Mouse (Mus musculus): ENCODE data around the gene Igfbp1. TPM values are rescaled to one million over a fixed set of nuclear protein-coding genes. Genes with fewer than 3 reads are reported as not detected.

Gene Igfbp1
- polyA plus RNA-seq, 1 experiment from 2014 or later, result 0.12 TPM

DNA sequence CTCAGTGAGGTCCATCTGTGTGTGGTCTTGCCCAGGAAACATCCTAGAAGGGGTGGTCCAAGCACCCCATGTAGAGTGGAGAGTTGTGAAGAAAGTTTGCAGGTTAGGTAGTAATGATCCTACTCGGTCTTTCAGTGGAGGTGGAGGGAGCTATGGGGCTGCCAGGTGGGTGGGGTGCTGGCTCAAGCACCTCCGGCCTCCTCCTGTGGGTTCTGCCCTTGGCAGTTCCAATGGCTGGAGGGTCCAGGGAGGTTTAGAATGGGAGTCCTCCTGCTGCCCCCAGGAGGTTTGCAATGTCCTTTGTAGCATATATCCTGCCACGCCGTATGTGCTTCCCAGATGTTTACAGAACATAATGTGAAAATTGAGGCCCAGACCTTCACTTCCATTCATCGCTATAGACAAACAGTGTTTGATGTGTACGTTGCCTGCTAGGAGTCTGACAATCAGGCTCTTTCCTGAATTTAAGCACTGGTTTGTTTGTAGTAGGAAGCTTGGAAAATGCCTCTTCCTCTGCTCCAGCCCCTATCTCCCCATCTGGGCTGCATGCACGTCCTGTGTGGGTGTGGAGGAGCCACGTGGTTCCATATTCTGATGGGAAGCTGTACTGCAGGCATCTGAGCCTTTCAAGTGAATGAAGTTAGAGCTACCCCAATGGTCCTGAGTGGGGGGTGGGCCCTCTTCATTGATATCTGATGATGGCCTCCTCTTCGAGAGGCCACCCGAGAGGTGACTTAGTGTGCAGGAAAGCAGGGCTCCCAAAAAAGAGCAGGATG lies 1.1 kb downstream of the Igfbp1 start:
- no peak overlapping the region for H3K27ac ChIP-seq (replicated peaks)
- no peak for DNase-seq (ENCODE audit: low spot score)
- H3K4me1 ChIP-seq, result peaks cover 16% of the 10 kb centered on the region
- H3K36me3 ChIP-seq (replicated peaks), result no peaks in the 10 kb centered on the region
- H3K4me3 ChIP-seq, result no peak overlapping the region
- H3K27me3 ChIP-seq (replicated peaks; ENCODE audit: low read depth, poor library complexity, severe bottlenecking), result 0 out of 2 replicates have a peak, but pooled peaks cover 4% of the 10 kb centered on the region
- WGBS, result 82% methylated on average over 10 of the region's 10 CpGs
- H3K9me3 ChIP-seq, result no peaks in the 10 kb centered on the region; the same call in 1 of the 2 replicates

DNA sequence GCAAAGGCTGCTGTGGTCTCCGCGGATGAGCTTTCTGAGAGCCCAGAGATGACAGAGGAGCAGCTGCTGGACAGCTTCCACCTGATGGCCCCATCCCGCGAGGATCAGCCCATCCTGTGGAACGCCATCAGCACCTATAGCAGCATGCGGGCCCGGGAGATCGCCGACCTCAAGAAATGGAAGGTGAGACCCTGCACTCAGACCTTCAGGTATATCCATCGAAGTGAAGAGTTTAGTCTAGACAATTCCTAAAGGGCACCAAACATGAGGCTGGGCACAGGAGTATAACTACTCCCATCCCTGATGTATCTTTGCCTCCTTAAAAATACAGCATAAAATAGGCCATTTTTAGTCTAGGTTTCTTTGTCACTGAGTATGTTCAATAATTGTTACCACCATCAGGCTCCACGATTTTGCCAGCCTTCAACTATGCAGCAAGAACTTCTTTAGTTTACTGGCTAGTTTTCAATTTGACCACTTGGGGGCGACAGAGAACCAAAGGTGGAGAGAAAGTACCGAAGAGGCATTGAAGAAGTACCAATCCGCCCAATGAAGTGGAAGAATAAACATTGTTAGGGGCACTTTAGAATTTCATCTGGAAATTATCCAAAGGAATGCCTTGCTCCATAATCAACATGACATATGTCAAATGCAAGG lies 2.3 kb downstream of the Igfbp1 start:
- WGBS, result 55% methylated on average over 14 of the region's 14 CpGs
- no peak overlapping the region for H3K4me3 ChIP-seq
- no peaks in the 10 kb centered on the region; the same call in 1 of the 2 replicates for H3K9me3 ChIP-seq
- no peak overlapping the region for H3K27ac ChIP-seq (replicated peaks)
- no peaks in the 10 kb centered on the region for H3K36me3 ChIP-seq (replicated peaks)
- DNase-seq (ENCODE audit: low spot score), result peak; percentile 52
- 0 out of 2 replicates have a peak, but pooled peaks cover 4% of the 10 kb centered on the region for H3K27me3 ChIP-seq (replicated peaks; ENCODE audit: low read depth, poor library complexity, severe bottlenecking)
- H3K4me1 ChIP-seq, result peaks cover 16% of the 10 kb centered on the region

DNA sequence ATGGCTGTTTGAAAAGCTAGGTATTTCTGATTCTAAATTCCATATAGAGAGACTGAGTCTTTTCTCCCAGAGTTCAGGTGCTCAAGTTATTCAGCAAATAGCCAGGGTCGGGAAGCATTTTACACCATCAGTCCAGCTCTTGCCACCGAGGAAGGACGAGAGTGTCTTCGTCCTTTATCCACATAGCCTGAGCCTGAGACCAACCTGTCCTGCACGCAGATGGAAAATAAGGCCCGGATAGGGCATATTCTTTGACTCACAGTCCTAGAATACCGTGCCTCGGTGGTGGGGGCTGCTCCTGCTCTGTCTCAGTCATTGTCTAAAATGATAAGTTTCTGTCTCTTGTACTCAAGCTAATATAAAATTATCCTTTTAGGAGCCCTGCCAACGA lies 2.8 kb downstream of the Igfbp1 start:
- Histone ChIP-seq H3K36me3 (replicated peaks) (no peaks in the 10 kb centered on the region), H3K27ac (replicated peaks) (no peak overlapping the region), H3K4me1 (peaks cover 16% of the 10 kb centered on the region), H3K4me3 (no peak overlapping the region), H3K9me3 (no peaks in the 10 kb centered on the region), H3K27me3 (replicated peaks; ENCODE audit: low read depth, poor library complexity, severe bottlenecking) (0 out of 2 replicates have a peak, but pooled peaks cover 4% of the 10 kb centered on the region)
- no peak for DNase-seq (ENCODE audit: low spot score)
- 85% methylated on average over 9 of the region's 9 CpGs for WGBS

DNA sequence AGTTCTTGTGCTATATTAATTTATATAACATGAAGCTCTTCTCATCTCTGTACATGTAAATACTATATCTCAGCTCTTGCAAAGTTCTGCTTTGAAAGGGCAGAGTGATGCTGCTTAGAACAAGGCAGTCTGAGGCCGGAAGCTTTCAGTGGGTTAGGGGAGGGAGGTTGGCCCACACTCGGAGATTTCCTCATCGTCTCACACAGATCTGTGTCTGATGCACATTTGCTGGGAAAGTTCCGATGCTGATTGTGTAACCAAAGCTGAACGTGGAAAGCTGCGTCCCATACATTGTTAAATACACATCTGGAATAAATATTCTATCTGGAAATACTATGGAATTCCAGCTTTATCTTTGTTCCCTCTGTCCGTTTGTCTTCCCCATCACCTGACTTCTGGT lies 4.6 kb downstream of the Igfbp1 start:
- Histone ChIP-seq H3K27me3 (replicated peaks; ENCODE audit: low read depth, poor library complexity, severe bottlenecking) (0 out of 2 replicates have a peak, but pooled peaks cover 4% of the 10 kb centered on the region), H3K4me1 (peaks cover 10% of the 10 kb centered on the region), H3K36me3 (replicated peaks) (no peaks in the 10 kb centered on the region), H3K9me3 (no peaks in the 10 kb centered on the region), H3K4me3 (no peak overlapping the region), H3K27ac (replicated peaks) (no peak overlapping the region)
- no peak for DNase-seq (ENCODE audit: low spot score)
- 75% methylated on average over 7 of the region's 7 CpGs for WGBS

DNA sequence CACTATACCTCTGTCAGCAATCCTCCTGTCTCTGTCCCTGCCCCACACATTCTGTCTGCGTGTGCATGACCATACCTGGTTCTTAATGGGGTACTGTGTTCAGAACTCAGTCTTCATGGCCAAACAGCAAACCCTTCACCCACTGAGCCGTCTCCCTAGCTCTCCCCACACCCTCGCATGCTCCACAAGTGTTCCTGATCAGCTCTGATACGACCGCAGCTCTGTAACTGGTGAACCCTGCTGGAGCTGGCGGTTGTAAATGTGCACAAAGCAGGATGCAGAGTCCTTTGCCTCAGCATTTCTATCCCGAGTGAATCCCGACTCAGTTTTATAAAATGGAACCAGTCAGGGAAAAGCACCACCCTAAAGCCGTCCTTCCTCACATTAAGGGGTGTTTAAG lies 6.3 kb downstream of the Igfbp1 start:
- H3K27me3 ChIP-seq (replicated peaks; ENCODE audit: low read depth, poor library complexity, severe bottlenecking), result no peaks in the 10 kb centered on the region
- H3K36me3 ChIP-seq (replicated peaks), result peaks cover 10% of the 10 kb centered on the region; the same call in 1 of the 2 replicates
- H3K27ac ChIP-seq (replicated peaks), result no peak overlapping the region
- no peak for DNase-seq (ENCODE audit: low spot score)
- H3K9me3 ChIP-seq, result no peaks in the 10 kb centered on the region
- no peaks in the 10 kb centered on the region for H3K4me1 ChIP-seq
- 86% methylated on average over 9 of the region's 9 CpGs for WGBS
- no peak overlapping the region for H3K4me3 ChIP-seq

- H3K27ac ChIP-seq (replicated peaks), result no peak overlapping the region
- H3K9me3 ChIP-seq, result no peaks in the 10 kb centered on the region
- H3K36me3 ChIP-seq (replicated peaks), result peaks cover 19% of the 10 kb centered on the region
- DNase-seq (ENCODE audit: low spot score), result peak; percentile 87
- peaks cover 40% of the 10 kb centered on the region for H3K4me1 ChIP-seq
- H3K4me3 ChIP-seq, result no peak overlapping the region
- WGBS, result 25% methylated on average over 6 of the region's 6 CpGs
- peaks cover 43% of the 10 kb centered on the region for H3K27me3 ChIP-seq (replicated peaks; ENCODE audit: low read depth, poor library complexity, severe bottlenecking)
Measured at GRCm38 (mm10) chr11:7210343-7210742, 12.8 kb downstream of the Igfbp1 start.

GRCm38 (mm10) chr11:7211211-7211610 lies 13.6 kb downstream of the Igfbp1 start:
- 24% methylated on average over 9 of the region's 9 CpGs for WGBS
- H3K36me3 ChIP-seq (replicated peaks), result peaks cover 19% of the 10 kb centered on the region
- H3K27me3 ChIP-seq (replicated peaks; ENCODE audit: low read depth, poor library complexity, severe bottlenecking), result peaks cover 43% of the 10 kb centered on the region
- no peak overlapping the region for H3K27ac ChIP-seq (replicated peaks)
- H3K4me1 ChIP-seq, result peaks cover 43% of the 10 kb centered on the region
- H3K4me3 ChIP-seq, result peak overlapping the region; percentile 38
- DNase-seq (ENCODE audit: low spot score), result peak; percentile 38
- no peaks in the 10 kb centered on the region for H3K9me3 ChIP-seq

GRCm38 (mm10) chr11:7212126-7212798 lies 14.7 kb downstream of the Igfbp1 start:
- H3K36me3 ChIP-seq (replicated peaks), result peaks cover 19% of the 10 kb centered on the region
- no peaks in the 10 kb centered on the region for H3K9me3 ChIP-seq
- peaks cover 43% of the 10 kb centered on the region for H3K27me3 ChIP-seq (replicated peaks; ENCODE audit: low read depth, poor library complexity, severe bottlenecking)
- 17% methylated on average over 17 of the region's 17 CpGs for WGBS
- peaks cover 51% of the 10 kb centered on the region for H3K4me1 ChIP-seq
- H3K4me3 ChIP-seq, result peak overlapping the region; percentile 78
- DNase-seq (ENCODE audit: low spot score), result peak; percentile 46
- H3K27ac ChIP-seq (replicated peaks), result no peak overlapping the region

GRCm38 (mm10) chr11:7213161-7213500 lies 15.5 kb downstream of the Igfbp1 start:
- peak overlapping the region; percentile 78 for H3K4me3 ChIP-seq
- H3K27ac ChIP-seq (replicated peaks), result peak overlapping the region; percentile 84
- H3K9me3 ChIP-seq, result no peaks in the 10 kb centered on the region
- WGBS, result 1% methylated on average over 19 of the region's 19 CpGs
- H3K4me1 ChIP-seq, result peaks cover 51% of the 10 kb centered on the region
- peaks cover 43% of the 10 kb centered on the region for H3K27me3 ChIP-seq (replicated peaks; ENCODE audit: low read depth, poor library complexity, severe bottlenecking)
- DNase-seq (ENCODE audit: low spot score), result no peak
- H3K36me3 ChIP-seq (replicated peaks), result peaks cover 16% of the 10 kb centered on the region

GRCm38 (mm10) chr11:7213501-7214341 lies 16.1 kb downstream of the Igfbp1 start, which contains the start of gene Igfbp3:
Gene Igfbp3 (minus strand): TSS chr11:7213923.
- whole genome bisulfite sequencing, result under 1% methylated on average over 101 of the region's 104 CpGs
- H3K27me3 ChIP-seq (replicated peaks; ENCODE audit: low read depth, poor library complexity, severe bottlenecking), result peaks cover 43% of the 10 kb centered on the region
- peaks cover 10% of the 10 kb centered on the region for H3K36me3 ChIP-seq (replicated peaks)
- H3K4me3 ChIP-seq, result peak within 1 kb of the TSS; percentile 78
- H3K27ac ChIP-seq (replicated peaks), result peak within 1 kb of the TSS; percentile 84
- H3K9me3 ChIP-seq, result no peaks in the 10 kb centered on the region
- DNase-seq (ENCODE audit: low spot score), result peak; percentile 77
- peaks cover 51% of the 10 kb centered on the region for H3K4me1 ChIP-seq

- Histone ChIP-seq H3K4me1 (peaks cover 51% of the 10 kb centered on the region), H3K27me3 (replicated peaks; ENCODE audit: low read depth, poor library complexity, severe bottlenecking) (peaks cover 43% of the 10 kb centered on the region), H3K27ac (replicated peaks) (no peak overlapping the region), H3K9me3 (no peaks in the 10 kb centered on the region), H3K4me3 (peak overlapping the region; percentile 78), H3K36me3 (replicated peaks) (peaks cover 5% of the 10 kb centered on the region)
- WGBS, result 1% methylated on average over 12 of the region's 12 CpGs
- no peak for DNase-seq (ENCODE audit: low spot score)
Measured at GRCm38 (mm10) chr11:7214342-7214660, 16.7 kb downstream of the Igfbp1 start.

- WGBS, result 8% methylated on average over 14 of the region's 14 CpGs
- peaks cover 43% of the 10 kb centered on the region for H3K27me3 ChIP-seq (replicated peaks; ENCODE audit: low read depth, poor library complexity, severe bottlenecking)
- peaks cover 51% of the 10 kb centered on the region for H3K4me1 ChIP-seq
Measured at GRCm38 (mm10) chr11:7214761-7215160, 17.2 kb downstream of the Igfbp1 start.

More at GRCm38 (mm10) chr11:7214761-7215160, 17.2 kb downstream of the Igfbp1 start:
- peaks cover under 1% of the 10 kb centered on the region; the same call in 1 of the 2 replicates for H3K36me3 ChIP-seq (replicated peaks)
- peak; percentile 70 for DNase-seq (ENCODE audit: low spot score)
- no peak overlapping the region for H3K27ac ChIP-seq (replicated peaks)
- H3K4me3 ChIP-seq, result peak overlapping the region; percentile 78
- H3K9me3 ChIP-seq, result no peaks in the 10 kb centered on the region
